Mouse (Mus musculus) embryonic fibroblast, embryonic 13.5 days (primary cell): ENCODE measurements around the gene Lrch1.

Source experiments
- CTCF ChIP-seq: IDR thresholded peaks from 2 replicates; pipeline ENCODE4 v1.5.1; 2011; ENCODE audit warnings: mild to moderate bottlenecking, control low read depth, low read length, moderate library complexity, borderline replicate concordance; ENCODE audit not compliant: insufficient read depth
- POLR2A ChIP-seq: IDR thresholded peaks from 2 replicates; pipeline ENCODE4 v1.6.1; 2011; ENCODE audit warnings: low read depth, mild to moderate bottlenecking, control low read depth, low read length, moderate library complexity

GRCm38 (mm10) chr14:74797386-74798062 lies 150.2 kb downstream of the Lrch1 start:
- TF ChIP-seq CTCF (no peak), POLR2A (no peak)
